Mouse (Mus musculus) bone marrow macrophage, adult 2 months (primary cell): ENCODE measurements around the gene Dek.

Source experiments
- CTCF ChIP-seq: IDR thresholded peaks from 2 replicates; pipeline ENCODE4 v1.5.1; 2012; ENCODE audit warnings: low read depth, mild to moderate bottlenecking, low read length, moderate library complexity
- POLR2A ChIP-seq: IDR thresholded peaks from 2 replicates; pipeline ENCODE4 v1.6.1; 2012; ENCODE audit warnings: mild to moderate bottlenecking, low read depth, low read length, borderline replicate concordance

GRCm38 (mm10) chr13:47125595-47125994 is 19.6 kb upstream of the Dek start:
- TF ChIP-seq CTCF (no peak), POLR2A (no peak)
